Mouse (Mus musculus): ENCODE measurements at regions not wholly inside any gene's neighbourhood (a gene's known extent, or its start where the extent isn't known, plus 50 kb on each side); places are given as distances from the start of the nearest gene placed in this dataset.

GRCm38 (mm10) chr8:116139934-116140333, 364.8 kb upstream of the Dynlrb2 start:
- Histone ChIP-seq H3K4me2 (ENCODE audit: low read length) (no peak overlapping the region), H3K9ac (ENCODE audit: low read length) (no peak overlapping the region), H3K36me3 (ENCODE audit: control insufficient read depth, insufficient read depth, low read length) (no peaks in the 10 kb centered on the region), H3K27me3 (replicated peaks; ENCODE audit: control insufficient read depth, insufficient read depth, low read length) (no peaks in the 10 kb centered on the region), H3K4me3 (ENCODE audit: low read depth, low read length) (no peak overlapping the region), H3K4me1 (replicated peaks; ENCODE audit: control insufficient read depth, insufficient read depth, low read length) (no peaks in the 10 kb centered on the region), H3K9me3 (ENCODE audit: control insufficient read depth, low read length) (no peaks in the 10 kb centered on the region), H3K27ac (ENCODE audit: low read depth) (no peak overlapping the region)
- ATAC-seq (replicated peaks; ENCODE audit: low FRiP score, low TSS enrichment, low read depth) (no peak), DNase-seq (ENCODE audit: low spot score) (no peak)
- WGBS: 100% methylated on average over 1 of the region's 1 CpGs

GRCm38 (mm10) chr8:116137765-116138164, 367.0 kb upstream of the Dynlrb2 start:
- no peak for ATAC-seq (replicated peaks; ENCODE audit: low FRiP score, low TSS enrichment, low read depth)
- no peak overlapping the region for H3K27ac ChIP-seq (ENCODE audit: low read depth)
- WGBS: 41% methylated on average over 2 of the region's 2 CpGs
- H3K4me3 ChIP-seq (ENCODE audit: low read depth, low read length): no peak overlapping the region
- no peaks in the 10 kb centered on the region for H3K36me3 ChIP-seq (ENCODE audit: control insufficient read depth, insufficient read depth, low read length)
- H3K9ac ChIP-seq (ENCODE audit: low read length): no peak overlapping the region
- H3K4me1 ChIP-seq (replicated peaks; ENCODE audit: control insufficient read depth, insufficient read depth, low read length): no peaks in the 10 kb centered on the region
- DNase-seq (ENCODE audit: low spot score): no peak
- H3K9me3 ChIP-seq (ENCODE audit: control insufficient read depth, low read length): no peaks in the 10 kb centered on the region
- no peaks in the 10 kb centered on the region for H3K27me3 ChIP-seq (replicated peaks; ENCODE audit: control insufficient read depth, insufficient read depth, low read length)
- H3K4me2 ChIP-seq (ENCODE audit: low read length): no peak overlapping the region

GRCm38 (mm10) chr8:116133503-116133902, 371.3 kb upstream of the Dynlrb2 start:
- Histone ChIP-seq H3K27me3 (replicated peaks; ENCODE audit: control insufficient read depth, insufficient read depth, low read length) (no peaks in the 10 kb centered on the region), H3K9me3 (ENCODE audit: control insufficient read depth, low read length) (no peaks in the 10 kb centered on the region), H3K36me3 (ENCODE audit: control insufficient read depth, insufficient read depth, low read length) (no peaks in the 10 kb centered on the region), H3K4me1 (replicated peaks; ENCODE audit: control insufficient read depth, insufficient read depth, low read length) (no peaks in the 10 kb centered on the region), H3K27ac (ENCODE audit: low read depth) (no peak overlapping the region), H3K9ac (ENCODE audit: low read length) (no peak overlapping the region), H3K4me3 (ENCODE audit: low read depth, low read length) (no peak overlapping the region), H3K4me2 (ENCODE audit: low read length) (no peak overlapping the region)
- 73% methylated on average over 2 of the region's 2 CpGs for WGBS
- DNase-seq (ENCODE audit: low spot score) (no peak), ATAC-seq (replicated peaks; ENCODE audit: low FRiP score, low TSS enrichment, low read depth) (no peak)

GRCm38 (mm10) chr8:116133084-116133483, 371.7 kb upstream of the Dynlrb2 start:
- no peak overlapping the region for H3K4me3 ChIP-seq (ENCODE audit: low read depth, low read length)
- 86% methylated on average over 3 of the region's 3 CpGs for WGBS

GRCm38 (mm10) chr8:116120067-116120466, 384.7 kb upstream of the Dynlrb2 start:
- Histone ChIP-seq H3K4me1 (replicated peaks; ENCODE audit: control insufficient read depth, insufficient read depth, low read length) (peaks cover 13% of the 10 kb centered on the region), H3K4me3 (ENCODE audit: low read depth, low read length) (no peak overlapping the region), H3K27ac (ENCODE audit: low read depth) (no peak overlapping the region), H3K4me2 (ENCODE audit: low read length) (no peak overlapping the region), H3K9ac (ENCODE audit: low read length) (no peak overlapping the region), H3K36me3 (ENCODE audit: control insufficient read depth, insufficient read depth, low read length) (no peaks in the 10 kb centered on the region), H3K27me3 (replicated peaks; ENCODE audit: control insufficient read depth, insufficient read depth, low read length) (no peaks in the 10 kb centered on the region), H3K9me3 (ENCODE audit: control insufficient read depth, low read length) (no peaks in the 10 kb centered on the region)
- WGBS: 80% methylated on average over 13 of the region's 13 CpGs
- DNase-seq (ENCODE audit: low spot score): no peak
- ATAC-seq (replicated peaks; ENCODE audit: low FRiP score, low TSS enrichment, low read depth): no peak

More at GRCm38 (mm10) chr8:116133084-116133483, 371.7 kb upstream of the Dynlrb2 start:
- ATAC-seq (replicated peaks; ENCODE audit: low FRiP score, low TSS enrichment, low read depth) (no peak), DNase-seq (ENCODE audit: low spot score) (no peak)
- Histone ChIP-seq H3K4me1 (replicated peaks; ENCODE audit: control insufficient read depth, insufficient read depth, low read length) (no peaks in the 10 kb centered on the region), H3K36me3 (ENCODE audit: control insufficient read depth, insufficient read depth, low read length) (no peaks in the 10 kb centered on the region), H3K27ac (ENCODE audit: low read depth) (no peak overlapping the region), H3K4me2 (ENCODE audit: low read length) (no peak overlapping the region), H3K9me3 (ENCODE audit: control insufficient read depth, low read length) (no peaks in the 10 kb centered on the region), H3K9ac (ENCODE audit: low read length) (no peak overlapping the region), H3K27me3 (replicated peaks; ENCODE audit: control insufficient read depth, insufficient read depth, low read length) (no peaks in the 10 kb centered on the region)

GRCm38 (mm10) chr8:116117919-116118318, 386.9 kb upstream of the Dynlrb2 start:
- Histone ChIP-seq H3K27me3 (replicated peaks; ENCODE audit: control insufficient read depth, insufficient read depth, low read length) (no peaks in the 10 kb centered on the region), H3K4me1 (replicated peaks; ENCODE audit: control insufficient read depth, insufficient read depth, low read length) (peaks cover 21% of the 10 kb centered on the region), H3K36me3 (ENCODE audit: control insufficient read depth, insufficient read depth, low read length) (no peaks in the 10 kb centered on the region), H3K4me2 (ENCODE audit: low read length) (no peak overlapping the region), H3K9me3 (ENCODE audit: control insufficient read depth, low read length) (no peaks in the 10 kb centered on the region), H3K4me3 (ENCODE audit: low read depth, low read length) (no peak overlapping the region), H3K27ac (ENCODE audit: low read depth) (no peak overlapping the region), H3K9ac (ENCODE audit: low read length) (no peak overlapping the region)
- ATAC-seq (replicated peaks; ENCODE audit: low FRiP score, low TSS enrichment, low read depth) (no peak), DNase-seq (ENCODE audit: low spot score) (no peak)
- 79% methylated on average over 2 of the region's 2 CpGs for WGBS

- 66% methylated on average over 7 of the region's 7 CpGs for WGBS
- H3K4me2 ChIP-seq (ENCODE audit: low read length): no peak overlapping the region
Observed at GRCm38 (mm10) chr8:116116625-116117024, 388.1 kb upstream of the Dynlrb2 start.

GRCm38 (mm10) chr8:116115811-116116372, 388.9 kb upstream of the Dynlrb2 start:
- H3K4me2 ChIP-seq (ENCODE audit: low read length): peak overlapping the region; percentile 31
- peaks cover 25% of the 10 kb centered on the region for H3K4me1 ChIP-seq (replicated peaks; ENCODE audit: control insufficient read depth, insufficient read depth, low read length)
- peak overlapping the region; percentile 33; the same call in 1 of the 2 replicates for H3K27ac ChIP-seq (ENCODE audit: low read depth)
- ATAC-seq (replicated peaks; ENCODE audit: low FRiP score, low TSS enrichment, low read depth) (peak; percentile 58), DNase-seq (ENCODE audit: low spot score) (peak; percentile 74)
- H3K9ac ChIP-seq (ENCODE audit: low read length): no peak overlapping the region
- 22% methylated on average over 18 of the region's 18 CpGs for WGBS
- H3K4me3 ChIP-seq (ENCODE audit: low read depth, low read length): no peak overlapping the region
- H3K9me3 ChIP-seq (ENCODE audit: control insufficient read depth, low read length): no peaks in the 10 kb centered on the region
- no peaks in the 10 kb centered on the region for H3K27me3 ChIP-seq (replicated peaks; ENCODE audit: control insufficient read depth, insufficient read depth, low read length)
- no peaks in the 10 kb centered on the region for H3K36me3 ChIP-seq (ENCODE audit: control insufficient read depth, insufficient read depth, low read length)

More at GRCm38 (mm10) chr8:116116625-116117024, 388.1 kb upstream of the Dynlrb2 start:
- peaks cover 24% of the 10 kb centered on the region for H3K4me1 ChIP-seq (replicated peaks; ENCODE audit: control insufficient read depth, insufficient read depth, low read length)
- H3K4me3 ChIP-seq (ENCODE audit: low read depth, low read length): no peak overlapping the region
- ATAC-seq (replicated peaks; ENCODE audit: low FRiP score, low TSS enrichment, low read depth) (no peak), DNase-seq (ENCODE audit: low spot score) (no peak)
- no peaks in the 10 kb centered on the region for H3K36me3 ChIP-seq (ENCODE audit: control insufficient read depth, insufficient read depth, low read length)
- H3K9me3 ChIP-seq (ENCODE audit: control insufficient read depth, low read length): no peaks in the 10 kb centered on the region
- H3K27me3 ChIP-seq (replicated peaks; ENCODE audit: control insufficient read depth, insufficient read depth, low read length): no peaks in the 10 kb centered on the region
- no peak overlapping the region for H3K27ac ChIP-seq (ENCODE audit: low read depth)
- no peak overlapping the region for H3K9ac ChIP-seq (ENCODE audit: low read length)

- DNase-seq (ENCODE audit: low spot score) (no peak), ATAC-seq (replicated peaks; ENCODE audit: low FRiP score, low TSS enrichment, low read depth) (no peak)
- 51% methylated on average over 2 of the region's 2 CpGs for WGBS
- Histone ChIP-seq H3K4me2 (ENCODE audit: low read length) (no peak overlapping the region), H3K4me3 (ENCODE audit: low read depth, low read length) (no peak overlapping the region), H3K4me1 (replicated peaks; ENCODE audit: control insufficient read depth, insufficient read depth, low read length) (peaks cover 25% of the 10 kb centered on the region), H3K36me3 (ENCODE audit: control insufficient read depth, insufficient read depth, low read length) (no peaks in the 10 kb centered on the region), H3K27me3 (replicated peaks; ENCODE audit: control insufficient read depth, insufficient read depth, low read length) (no peaks in the 10 kb centered on the region), H3K9ac (ENCODE audit: low read length) (no peak overlapping the region), H3K27ac (ENCODE audit: low read depth) (no peak overlapping the region), H3K9me3 (ENCODE audit: control insufficient read depth, low read length) (no peaks in the 10 kb centered on the region)
Observed at GRCm38 (mm10) chr8:116114978-116115377, 389.8 kb upstream of the Dynlrb2 start.
